Mouse (Mus musculus) activated CD4-positive, CD25-positive, alpha-beta regulatory T cell, adult 4 months (primary cell): Measurements from ENCODE around the gene Fads3. TPM values are rescaled to one million over a fixed set of nuclear protein-coding genes. Genes with fewer than 3 reads are reported as not detected.

Experiments used
- ATAC-seq: one replicate; pipeline ENCODE4 v1.8.0; 2017
- polyA plus RNA-seq, 2 experiments: library from polyadenylated mRNA; unstranded; fragments of 100-300 nt; shearing (Covaris generic); gene quantifications; one replicate each; pipeline ENCODE4 v1.2.1; 2017

Gene Fads3
- polyA plus RNA-seq = not detected

- no peak for ATAC-seq
These were observed at the start of gene Fads3 for GRCm38 (mm10) chr19:10041388-10042148. Gene Fads3 (plus strand): TSS chr19:10041569.

- no peak for ATAC-seq
These were observed 49.1 kb upstream of the Fads3 start for GRCm38 (mm10) chr19:9992011-9992958.

GRCm38 (mm10) chr19:9993036-9993656, 48.2 kb upstream of the Fads3 start:
- ATAC-seq = no peak

GRCm38 (mm10) chr19:9997204-9998062, 43.9 kb upstream of the Fads3 start:
- ATAC-seq = no peak

GRCm38 (mm10) chr19:9998063-9998416, 43.3 kb upstream of the Fads3 start:
- no peak for ATAC-seq

GRCm38 (mm10) chr19:9998736-9999486, 42.5 kb upstream of the Fads3 start:
- no peak for ATAC-seq

GRCm38 (mm10) chr19:10000330-10000729, 41.0 kb upstream of the Fads3 start:
- ATAC-seq = no peak

- no peak for ATAC-seq
These were observed 40.0 kb upstream of the Fads3 start, which contains the start of the genes Best1 and Rab3il1 for GRCm38 (mm10) chr19:10001206-10001969. Gene Best1 (minus strand): TSS chr19:10001633. Gene Rab3il1 (plus strand): TSS chr19:10001669.

- ATAC-seq = no peak
These were observed 37.7 kb upstream of the Fads3 start for GRCm38 (mm10) chr19:10003696-10004095.

GRCm38 (mm10) chr19:10011408-10011807, 30.0 kb upstream of the Fads3 start:
- ATAC-seq = no peak

GRCm38 (mm10) chr19:10012827-10013278, 28.5 kb upstream of the Fads3 start:
- ATAC-seq = no peak

GRCm38 (mm10) chr19:10013348-10013747, 28.0 kb upstream of the Fads3 start:
- no peak for ATAC-seq

GRCm38 (mm10) chr19:10013913-10014312, 27.5 kb upstream of the Fads3 start:
- no peak for ATAC-seq

GRCm38 (mm10) chr19:10014824-10015223, 26.5 kb upstream of the Fads3 start:
- no peak for ATAC-seq

- no peak for ATAC-seq
These were observed 25.9 kb upstream of the Fads3 start for GRCm38 (mm10) chr19:10015442-10015841.

GRCm38 (mm10) chr19:10016151-10016550, 25.2 kb upstream of the Fads3 start:
- ATAC-seq = no peak

GRCm38 (mm10) chr19:10017637-10018526, 23.5 kb upstream of the Fads3 start:
- ATAC-seq = no peak

- ATAC-seq = no peak
These were observed 22.9 kb upstream of the Fads3 start for GRCm38 (mm10) chr19:10018527-10018818.

- no peak for ATAC-seq
These were observed 22.1 kb upstream of the Fads3 start for GRCm38 (mm10) chr19:10019214-10019760.
